ENCODE assay signal across 18 mouse cellular contexts in genomic region chr1:153453146-153453642, GRCm38 (mm10). TPM values are rescaled to one million over a fixed set of nuclear protein-coding genes. Genes with fewer than 3 reads are reported as not detected.
A peak's percentile ranks its signal among the peaks of the same experiment; 100 is the strongest.
DNase-seq lines count a peak whose midpoint lies in the region; ATAC-seq and TF ChIP-seq lines count a peak whose summit lies in the region.
"Had no signal": no experiment of that assay in that cellular context is flagged by ENCODE, and none has a peak within 500 bp of the region (broad histone marks: within the 10 kb centered on the region; RNA-seq: fewer than 3 reads in every experiment).

No protein-coding gene starts in this region.

- ATAC-seq in kidney, embryonic 16.5 days (ENCODE audit: low FRiP score, low TSS enrichment), result peak; percentile 43; the same call in 1 of the 2 replicates
- peak; percentile 41; the same call in 1 of the 2 replicates for ATAC-seq in intestine, embryonic 15.5 days
- ATAC-seq in CD4-positive, CD25-positive, alpha-beta regulatory T cell, adult 4 months, result no peak

- no peaks in the 10 kb centered on the region for H3K27me3 ChIP-seq in kidney, embryonic 16.5 days (ENCODE audit: insufficient read depth, low read length)
- no peaks in the 10 kb centered on the region for H3K27me3 ChIP-seq in CH12.LX (replicated peaks)
- no peaks in the 10 kb centered on the region for H3K27me3 ChIP-seq in intestine, embryonic 15.5 days (replicated peaks)
- H3K27me3 ChIP-seq: midbrain, embryonic 13.5 days; neural tube, embryonic 12.5 days had no signal

- no peak overlapping the region for H3K4me3 ChIP-seq in kidney, embryonic 16.5 days (ENCODE audit: low read length)
- H3K4me3 ChIP-seq in CH12.LX (replicated peaks in 1 of 3; ENCODE audit: low read depth in 2 of 3, low read length in 2 of 3, poor library complexity in 1 of 3), result no peak overlapping the region
- no peak overlapping the region for H3K4me3 ChIP-seq in intestine, embryonic 15.5 days (replicated peaks)
- H3K4me3 ChIP-seq: heart, embryonic 10.5 days; midbrain, embryonic 13.5 days; neural tube, embryonic 12.5 days had no signal

- no peaks in the 10 kb centered on the region for H3K9me3 ChIP-seq in kidney, embryonic 16.5 days (ENCODE audit: low read length)
- H3K9me3 ChIP-seq in CH12.LX (replicated peaks; ENCODE audit: low read length), result no peaks in the 10 kb centered on the region
- no peaks in the 10 kb centered on the region for H3K9me3 ChIP-seq in intestine, embryonic 15.5 days
- H3K9me3 ChIP-seq: heart, embryonic 10.5 days; midbrain, embryonic 13.5 days; neural tube, embryonic 12.5 days had no signal

- dilution Hi-C loops in CH12.LX (cut with MboI; ENCODE audit: extremely low pct_ligation_motif_present, extremely low pct_unique_long_range_greater_than_20kb, low sequenced_read_pairs), result no loop called here

- H3K9ac ChIP-seq in kidney, embryonic 16.5 days (replicated peaks; ENCODE audit: low read length), result no peak overlapping the region
- no peak overlapping the region for H3K9ac ChIP-seq in CH12.LX (ENCODE audit: insufficient read depth, low read depth)
- no peak overlapping the region for H3K9ac ChIP-seq in intestine, embryonic 15.5 days
- H3K9ac ChIP-seq: midbrain, embryonic 13.5 days; neural tube, embryonic 12.5 days had no signal

- in situ Hi-C loops in CH12.LX (cut with MboI; ENCODE audit: low pct_ligation_motif_present, low pct_unique_long_range_greater_than_20kb, low sequenced_read_pairs), result no loop called here

- TF ChIP-seq POLR2A in CH12.LX (IDR thresholded peaks at IDR 0.05; ENCODE audit: low read depth, low read length), result no peak; the same call in 1 of the 2 replicates

- 92% methylated on average over 3 of the region's 3 CpGs for WGBS in kidney, embryonic 16.5 days
- 78% methylated on average over 3 of the region's 3 CpGs for WGBS in intestine, embryonic 15.5 days

- no peaks in the 10 kb centered on the region for H3K4me1 ChIP-seq in kidney, embryonic 16.5 days (ENCODE audit: insufficient read depth, low read length)
- H3K4me1 ChIP-seq in CH12.LX (ENCODE audit: control insufficient read depth in 1 of 2, insufficient read depth in 2 of 2), result no peaks in the 10 kb centered on the region
- no peaks in the 10 kb centered on the region for H3K4me1 ChIP-seq in intestine, embryonic 15.5 days (replicated peaks)
- H3K4me1 ChIP-seq: heart, embryonic 10.5 days; midbrain, embryonic 13.5 days; neural tube, embryonic 12.5 days had no signal

- no peak for DNase-seq in kidney, postnatal 14 days
- DNase-seq in 3T3-L1 (ENCODE audit: low read depth, low spot score), result peak; percentile 35
- no peak for DNase-seq in CH12.LX (ENCODE audit: extremely low read depth)
- no peak for DNase-seq in testis, postnatal 14 days (ENCODE audit: low spot score)
- DNase-seq: adrenal gland, postnatal 25 days; cerebellum, adult 9-11 months; gastrocnemius, postnatal 25 days; heart, postnatal 14 days; kidney, postnatal 10 days; layer of hippocampus, adult 9-11 months; thymus, adult 2 months had no signal

- H3K27ac ChIP-seq in kidney, embryonic 16.5 days (ENCODE audit: low read length), result no peak overlapping the region
- H3K27ac ChIP-seq in CH12.LX (ENCODE audit: insufficient read depth, low read depth), result no peak overlapping the region
- H3K27ac ChIP-seq in intestine, embryonic 15.5 days, result no peak overlapping the region
- H3K27ac ChIP-seq: heart, embryonic 10.5 days; midbrain, embryonic 13.5 days; neural tube, embryonic 12.5 days had no signal

- H3K4me2 ChIP-seq in kidney, embryonic 16.5 days (replicated peaks; ENCODE audit: low read depth, low read length), result no peak overlapping the region
- H3K4me2 ChIP-seq in CH12.LX (ENCODE audit: insufficient read depth, low read depth, poor library complexity, severe bottlenecking), result no peak overlapping the region
- no peak overlapping the region for H3K4me2 ChIP-seq in intestine, embryonic 15.5 days (replicated peaks)
- H3K4me2 ChIP-seq: midbrain, embryonic 13.5 days; neural tube, embryonic 12.5 days had no signal

- TF ChIP-seq EP300 in CH12.LX (IDR thresholded peaks at IDR 0.05; ENCODE audit: low read length), result no peak

- TF ChIP-seq CTCF in CH12.LX (conservative IDR thresholded peaks at IDR 0.05 in 1 of 2, IDR thresholded peaks at IDR 0.05 in 1 of 2; ENCODE audit: low read depth in 2 of 2, low read length in 2 of 2), result no peak

- TF ChIP-seq RAD21 in CH12.LX (IDR thresholded peaks at IDR 0.05; ENCODE audit: low read depth, low read length), result no peak

- peaks cover 46% of the 10 kb centered on the region for H3K36me3 ChIP-seq in kidney, embryonic 16.5 days (ENCODE audit: insufficient read depth, low read length)
- peaks cover 39 to 89% of the 10 kb centered on the region in 2 experiments for H3K36me3 ChIP-seq in CH12.LX (replicated peaks in 1 of 2; ENCODE audit: control insufficient read depth in 1 of 2, insufficient read depth in 1 of 2, low read length in 1 of 2)
- peaks cover 11% of the 10 kb centered on the region for H3K36me3 ChIP-seq in intestine, embryonic 15.5 days

- H3K79me2 ChIP-seq in CH12.LX (replicated peaks; ENCODE audit: control insufficient read depth, extremely low read depth, insufficient read depth, poor library complexity, severe bottlenecking), result peaks cover 3% of the 10 kb centered on the region; the same call in 1 of the 2 replicates

TF ChIP-seq in CH12.LX, 34 proteins besides CTCF, POLR2A, EP300 and RAD21:
- TF ChIP-seq IRF4 (IDR thresholded peaks at IDR 0.05; ENCODE audit: low read depth, low read length) (no peak), POLR2AphosphoS2 (IDR thresholded peaks at IDR 0.05; ENCODE audit: low read depth, low read length) (peak; percentile 68; the same call in 1 of the 2 replicates)

RNA-seq across cellular contexts. Expression of gene Shcbp1l, which starts 28.2 kb away (rescaled TPM):
- 0.21 and 0.50 TPM in 2 replicates for polyA plus RNA-seq in kidney, embryonic 16.5 days (2015; fragmentation: Nextera tagmentation; extraction: Ambion mirVana)
- 0.46 and 0.59 TPM in 2 replicates for total RNA-seq in CH12.LX (2012; rRNA removed)
- total RNA-seq in CH12.LX (2014; rRNA removed), result not detected in 2 replicates
- polyA plus RNA-seq in CH12.LX (2012; ENCODE audit: insufficient read length, low read depth), result 0.93 and 1.6 TPM in 2 replicates
- 0.13 and 0.26 TPM in 2 replicates for polyA plus RNA-seq in intestine, embryonic 15.5 days (2015; fragmentation: Nextera tagmentation; extraction: Ambion mirVana)
- polyA plus RNA-seq in CD4-positive, CD25-positive, alpha-beta regulatory T cell, adult 4 months (2017; shearing (Covaris generic)), result under 1 TPM; 0.26 to 0.47 TPM
- total RNA-seq: gastrocnemius, postnatal 25 days; heart, postnatal 14 days; liver, adult 2 months had no signal
- polyA plus RNA-seq: liver, adult 2 months had no signal

RNA-seq across cellular contexts. Expression of gene Dhx9, which starts 34.3 kb away (rescaled TPM):
- 23.2 and 30.0 TPM in 2 replicates for polyA plus RNA-seq in kidney, embryonic 16.5 days (2015; fragmentation: Nextera tagmentation; extraction: Ambion mirVana)
- total RNA-seq in CH12.LX (2012; rRNA removed) (55.4 and 82.4 TPM in 2 replicates), CH12.LX (2014; rRNA removed) (81.8 and 98.8 TPM in 2 replicates)
- polyA plus RNA-seq in CH12.LX (2012; ENCODE audit: insufficient read length, low read depth), result 233 and 244 TPM in 2 replicates
- 26.6 and 30.6 TPM in 2 replicates for polyA plus RNA-seq in intestine, embryonic 15.5 days (2015; fragmentation: Nextera tagmentation; extraction: Ambion mirVana)
- polyA plus RNA-seq in CD4-positive, CD25-positive, alpha-beta regulatory T cell, adult 4 months (2017; shearing (Covaris generic)), result 10 to 100 TPM; 28.0 to 35.3 TPM
